Mouse (Mus musculus): ENCODE data around the gene Oprl1.

GRCm38 (mm10) chr2:181721200-181721599, 6.4 kb downstream of the Oprl1 start:
- TF ChIP-seq GATA1 (IDR thresholded peaks at IDR 0.05; ENCODE audit: low read length) (no peak), TAL1 (IDR thresholded peaks at IDR 0.05; ENCODE audit: low read length) (no peak)

Measured in erythroblast, embryonic 14.5 days (primary cell).